Mouse (Mus musculus) retina, adult 2 months (tissue): ENCODE results near the gene Wwox.

ENCODE experiments used
- DNase-seq: peaks from one replicate; pipeline ENCODE4 v3.0.0-alpha.2; 2012; ENCODE audit warnings: low read depth, low spot score

Gene Wwox

DNA sequence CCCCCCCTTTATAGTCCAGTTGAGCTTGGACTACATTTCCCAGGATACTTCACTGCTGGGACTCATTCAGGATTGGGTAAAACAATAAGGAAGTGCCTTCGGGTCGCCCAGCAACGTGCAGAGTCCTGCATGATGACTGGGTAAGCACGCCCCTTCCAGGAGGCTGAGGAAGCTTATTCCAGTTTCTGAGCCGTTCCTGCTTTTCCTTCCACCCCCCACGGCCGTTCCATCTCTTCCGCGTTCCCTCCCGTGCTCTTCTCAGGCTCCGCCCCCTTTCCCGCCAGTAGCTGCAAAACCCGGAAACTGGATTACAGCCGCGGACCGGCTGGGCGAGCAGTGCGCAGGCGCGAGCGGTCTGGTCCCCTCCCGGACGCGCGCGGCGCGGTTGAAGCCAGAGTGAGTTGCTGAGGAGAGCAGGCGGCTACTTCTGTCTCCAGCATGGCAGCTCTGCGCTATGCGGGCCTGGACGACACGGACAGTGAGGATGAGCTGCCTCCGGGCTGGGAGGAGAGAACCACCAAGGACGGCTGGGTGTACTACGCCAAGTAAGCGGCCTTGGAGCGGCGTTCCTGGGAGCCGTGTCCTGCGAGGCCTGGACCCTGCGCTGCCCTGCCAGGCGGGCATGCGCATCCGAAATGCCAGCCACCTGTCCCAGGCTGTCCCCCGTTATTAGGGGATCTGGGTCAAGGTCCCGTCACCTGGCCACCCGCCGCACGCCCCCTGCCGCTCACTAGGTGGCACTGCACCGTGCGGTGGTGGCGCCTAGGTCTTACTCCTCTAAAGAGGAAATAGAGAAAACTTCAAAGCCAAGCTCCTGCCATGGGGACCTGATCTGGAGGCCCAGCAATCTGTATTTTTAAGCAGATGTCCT lies at the start of gene Wwox:
TSS of gene Wwox (plus strand) at position 322 of the 871 bp plus-strand sequence.
- peak; percentile 99 for DNase-seq

DNA sequence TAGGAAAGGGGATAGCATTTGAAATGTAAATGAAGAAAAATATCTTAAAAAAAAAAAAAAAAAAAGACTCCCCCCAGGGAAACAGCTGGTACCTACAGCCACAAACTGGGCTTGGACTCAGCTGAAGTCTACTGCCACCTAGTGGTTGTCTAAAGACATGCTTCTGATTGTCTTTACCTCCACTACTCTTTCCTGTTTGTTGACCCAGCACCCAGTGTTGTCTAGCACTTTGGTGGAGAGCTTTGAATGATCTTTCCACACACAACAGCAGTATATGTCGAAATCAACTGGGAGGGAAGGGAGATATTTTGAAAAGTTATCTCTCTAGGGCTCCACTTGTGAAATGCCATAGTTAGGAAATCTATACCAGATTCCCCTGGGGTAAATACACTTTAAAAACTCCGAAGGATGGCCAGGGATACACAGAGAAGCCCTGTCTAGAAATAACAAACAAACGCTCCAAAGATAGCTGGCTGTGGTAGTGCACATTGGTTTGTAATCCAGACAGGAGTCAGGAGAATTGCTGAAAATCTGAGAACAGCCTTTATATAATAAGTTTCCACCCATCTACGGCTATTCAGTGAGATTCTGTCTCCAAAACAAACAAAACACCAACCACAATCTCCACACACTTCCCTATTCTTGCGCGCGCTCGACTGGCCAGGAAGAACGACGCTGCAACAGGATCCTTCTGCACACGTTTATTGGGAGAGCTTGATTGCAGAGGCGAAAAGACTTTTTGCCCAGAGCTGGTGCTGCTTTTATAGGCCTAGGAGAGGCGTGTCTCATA lies 48.8 kb upstream of the Wwox start:
- no peak for DNase-seq

DNA sequence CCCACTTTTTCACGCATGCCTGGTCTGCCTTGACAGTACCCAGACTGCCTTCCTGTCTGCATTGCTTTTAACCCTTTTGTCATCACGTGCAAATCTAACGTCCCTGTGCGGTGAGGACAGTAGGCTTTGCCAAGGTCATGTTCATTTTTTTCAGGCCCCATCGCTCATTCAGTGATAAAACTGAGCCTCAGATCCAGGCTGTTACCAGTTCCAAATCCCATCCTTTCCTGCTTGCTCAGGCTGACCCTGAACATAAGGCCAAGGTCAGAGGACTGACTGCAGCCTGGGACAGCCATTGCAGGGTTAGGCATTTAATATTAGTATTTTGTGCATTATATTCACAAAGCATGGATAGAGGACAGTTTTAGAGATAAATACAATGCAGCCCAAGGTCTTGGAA lies 41.1 kb upstream of the Wwox start:
- no peak for DNase-seq

DNA sequence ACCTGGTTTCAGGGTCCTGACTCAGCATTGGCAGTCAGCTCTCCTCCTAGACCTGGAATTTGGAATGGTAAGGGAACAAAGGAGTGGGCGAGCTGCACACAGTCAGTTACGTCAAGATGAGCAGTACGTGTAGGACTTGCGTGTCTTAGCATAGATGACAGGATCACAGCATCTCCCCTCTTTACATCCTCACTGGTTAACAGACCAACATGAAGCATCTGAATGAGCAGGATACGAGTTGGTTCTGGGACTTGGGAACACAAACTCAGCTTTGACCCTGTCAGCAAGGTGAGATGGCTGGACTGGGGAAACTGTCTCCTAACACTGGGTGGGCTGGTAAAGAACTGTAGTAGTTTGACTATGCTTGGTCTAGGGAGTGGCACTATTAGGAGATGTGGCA lies 40.2 kb upstream of the Wwox start:
- no peak for DNase-seq

DNA sequence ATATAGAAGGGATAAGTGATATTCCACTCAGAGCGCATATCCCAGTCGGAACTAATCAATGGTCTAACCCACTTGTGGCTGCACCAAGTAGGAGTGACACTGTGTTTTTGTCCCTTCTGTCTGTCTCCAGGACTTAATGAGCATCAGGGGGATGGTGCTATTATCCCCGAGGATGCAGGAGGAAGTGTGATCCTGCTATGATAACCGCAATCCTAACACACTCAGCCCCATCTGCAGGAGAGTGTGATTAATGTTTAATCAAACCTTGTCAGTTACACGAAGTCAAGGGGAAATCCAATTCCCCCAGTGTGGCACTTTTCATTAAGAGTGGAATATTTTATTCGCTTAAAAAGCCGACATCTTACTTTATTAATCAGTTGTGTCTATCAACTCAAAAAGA lies 37.8 kb upstream of the Wwox start:
- no peak for DNase-seq

DNA sequence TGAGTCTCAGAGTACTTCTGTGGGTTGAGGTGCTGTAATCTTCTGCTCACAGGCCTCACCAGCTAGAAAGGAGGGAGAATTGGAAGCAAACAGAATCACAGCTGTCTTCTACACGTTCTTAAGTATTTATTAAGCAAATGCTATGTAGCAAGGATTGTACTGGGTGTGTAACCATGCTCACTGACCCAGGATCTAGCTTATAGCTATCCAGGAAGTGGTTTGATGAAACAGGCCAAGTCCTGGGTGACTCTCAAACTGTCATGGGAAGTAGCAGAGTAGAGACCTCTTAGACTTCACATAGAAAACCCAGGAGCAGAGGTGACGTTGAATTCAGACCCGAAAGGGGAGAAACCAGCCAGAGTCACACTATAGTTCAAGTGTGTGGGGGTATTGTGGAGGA lies 28.0 kb upstream of the Wwox start:
- DNase-seq: no peak

DNA sequence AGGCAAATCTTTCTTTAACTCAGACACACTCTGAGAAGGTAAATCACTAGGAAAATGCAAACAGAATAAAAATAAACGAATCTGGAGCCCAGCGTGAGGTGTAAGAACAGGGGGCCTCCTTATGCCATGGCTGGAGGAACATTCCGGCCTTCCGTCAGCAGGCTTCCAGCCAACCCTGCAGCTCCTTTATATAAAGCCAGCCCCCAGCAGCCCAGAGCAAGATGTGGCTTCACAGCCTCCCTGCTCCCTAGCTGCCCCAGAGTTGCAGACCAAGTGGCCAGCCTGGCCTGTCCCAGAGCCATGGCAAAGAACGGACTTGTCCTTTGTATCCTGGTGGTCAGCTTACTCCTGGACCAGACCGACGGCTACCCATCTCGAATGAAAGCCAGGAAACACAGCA lies 21.7 kb upstream of the Wwox start, which contains the start of gene Clec3a:
TSS of gene Clec3a (plus strand) at position 301 of the 400 bp plus-strand sequence.
- DNase-seq: no peak

DNA sequence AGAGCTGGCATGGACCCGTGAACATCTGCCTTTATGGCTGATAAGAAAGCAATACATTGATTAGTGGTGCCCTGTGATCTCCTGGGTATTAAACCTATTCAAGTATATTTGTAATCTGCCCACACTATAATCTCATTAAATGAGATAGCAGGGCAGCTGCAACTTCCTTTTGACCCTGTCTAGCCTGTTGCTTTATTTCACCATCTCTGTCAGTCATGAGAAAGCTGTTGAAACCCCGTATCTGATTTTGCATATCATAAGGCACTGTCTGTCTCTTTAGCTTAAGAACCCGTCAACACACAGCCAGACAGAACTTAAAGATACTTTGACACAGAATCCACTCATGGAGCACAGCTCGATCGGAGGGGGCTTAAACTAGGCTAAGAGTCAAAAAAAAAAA lies 21.0 kb upstream of the Wwox start:
- DNase-seq: no peak

DNA sequence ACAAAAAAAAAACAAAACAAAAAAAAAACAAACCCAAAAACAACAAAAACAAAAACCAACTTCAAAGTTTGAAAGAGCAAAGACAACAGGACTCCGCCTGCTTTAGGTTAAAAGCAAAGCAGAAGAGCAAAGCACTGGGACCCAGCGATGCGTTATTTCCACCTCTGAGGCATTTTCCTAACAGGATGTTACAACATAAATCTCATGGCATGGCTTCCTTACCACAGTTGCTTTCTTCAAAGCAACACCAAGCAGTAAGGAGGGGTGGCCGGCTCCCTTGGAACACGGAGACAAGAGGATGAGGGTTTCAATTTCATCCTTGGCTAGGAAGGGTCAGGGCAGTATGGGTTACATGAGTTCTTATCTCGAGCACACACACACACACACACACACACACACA lies 20.6 kb upstream of the Wwox start:
- no peak for DNase-seq

DNA sequence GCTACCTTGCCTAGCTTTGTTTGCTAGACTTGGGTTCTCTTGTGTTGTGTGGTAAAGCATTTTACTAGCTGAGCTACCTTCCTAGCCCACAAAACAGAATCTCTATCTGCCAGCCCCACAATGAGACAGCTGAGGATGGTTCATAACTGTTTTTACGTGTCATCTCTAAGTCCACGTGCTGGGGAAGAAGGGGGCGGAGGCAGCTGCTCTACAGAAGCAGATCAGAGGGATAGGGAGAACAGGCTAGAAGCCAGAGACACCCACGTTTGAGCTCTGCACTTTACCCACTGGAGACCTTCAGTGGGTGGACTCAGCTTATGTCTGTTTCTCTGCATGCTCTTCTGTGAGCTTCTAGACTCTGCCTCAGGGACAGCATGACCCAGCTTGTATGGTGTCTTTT lies 17.9 kb upstream of the Wwox start:
- no peak for DNase-seq

DNA sequence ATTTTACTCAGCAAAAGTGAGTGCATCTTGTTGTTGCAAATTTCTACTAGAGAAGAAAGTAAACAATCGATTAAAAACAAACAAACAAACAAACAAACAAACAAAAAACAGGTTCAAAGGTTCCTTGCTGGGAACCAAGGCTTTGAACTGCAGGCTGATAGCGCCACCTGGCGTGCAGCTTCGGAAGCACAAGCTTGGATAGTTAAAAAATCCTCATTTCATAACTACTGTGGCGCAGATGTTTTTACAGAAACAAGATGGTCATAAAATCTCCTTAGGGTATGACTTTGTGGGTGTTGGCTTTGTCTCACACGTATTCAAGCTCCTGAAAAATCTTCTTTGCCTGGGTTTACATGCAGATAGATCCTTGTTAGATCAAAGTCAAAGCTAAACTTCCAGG lies 1.2 kb upstream of the Wwox start:
- DNase-seq: peak; percentile 45

DNA sequence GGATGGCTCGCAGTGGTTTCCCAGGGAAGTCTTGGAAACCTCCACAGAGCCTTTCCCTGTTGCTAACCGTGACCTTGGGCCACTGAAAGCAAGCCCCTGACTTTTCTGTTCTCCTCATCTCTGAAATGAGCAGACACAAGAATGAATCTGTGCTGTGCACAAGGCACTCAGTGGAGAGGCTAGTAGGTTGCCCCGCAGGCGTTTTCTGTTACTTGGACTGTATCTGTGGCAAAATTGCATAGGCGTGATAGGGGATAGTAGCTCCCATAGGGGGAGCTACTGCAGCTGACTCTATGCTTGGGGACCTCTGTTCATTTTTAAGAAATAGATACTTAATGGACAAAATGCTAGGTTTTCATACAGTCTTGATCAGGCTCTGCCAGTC lies 742 bp downstream of the Wwox start:
- DNase-seq: no peak

DNA sequence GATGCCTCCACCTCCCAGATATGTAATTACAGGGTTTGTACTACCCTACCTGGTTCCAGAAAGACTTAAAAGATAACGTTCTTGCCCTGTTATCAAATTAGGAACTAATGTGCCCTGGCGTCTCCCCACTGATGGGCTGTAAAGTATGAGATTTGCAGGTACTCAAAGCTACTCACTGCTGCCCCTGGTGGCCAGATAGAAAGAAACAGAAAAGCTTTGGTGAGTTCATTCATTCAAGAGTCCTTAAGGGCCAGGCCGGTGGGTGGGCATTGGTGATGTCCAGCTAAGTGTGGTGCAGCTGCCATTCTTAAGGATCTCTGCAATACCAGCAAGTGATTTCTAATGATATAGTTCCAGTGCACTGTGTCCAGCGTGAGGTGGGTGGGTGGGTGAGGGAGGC lies 2.2 kb downstream of the Wwox start:
- no peak for DNase-seq

DNA sequence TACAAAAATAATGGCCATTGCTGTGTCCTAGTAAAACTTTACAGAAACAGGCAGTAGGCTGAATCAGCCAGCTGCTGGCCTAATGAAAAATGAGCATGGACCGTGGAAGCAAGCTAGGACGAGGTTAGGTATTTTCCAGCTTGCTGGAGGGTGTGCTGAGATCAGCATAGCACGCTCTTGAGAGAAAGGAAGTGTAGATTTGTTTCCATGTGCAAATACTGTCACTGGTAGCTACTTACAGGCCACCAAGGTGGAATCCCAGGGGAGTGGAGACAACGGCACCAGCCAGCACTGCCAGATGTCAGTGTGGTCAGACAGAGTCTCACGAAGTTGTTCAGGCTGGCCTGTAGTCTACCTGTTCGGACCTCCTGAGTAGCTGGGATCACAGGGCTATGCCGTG lies 7.4 kb downstream of the Wwox start:
- no peak for DNase-seq

DNA sequence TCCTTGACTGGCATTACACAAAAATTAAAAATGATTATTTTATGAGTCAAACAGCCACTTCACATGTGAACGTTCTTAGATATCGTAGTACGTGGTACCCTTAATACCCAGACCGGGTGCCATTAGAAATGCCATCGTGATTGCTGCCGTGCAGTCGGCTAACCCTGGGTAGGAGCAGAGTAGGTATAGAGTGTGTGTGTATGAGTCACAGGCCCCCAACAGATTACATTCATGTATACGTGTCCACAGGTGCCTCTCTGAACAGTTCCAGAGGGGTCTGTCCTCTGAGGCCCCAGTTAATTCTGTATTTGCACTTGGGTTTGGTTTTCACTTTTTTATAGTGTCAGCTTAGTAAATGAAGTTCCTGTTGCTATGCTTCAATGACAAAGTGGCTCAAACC lies 12.8 kb downstream of the Wwox start:
- DNase-seq: no peak

DNA sequence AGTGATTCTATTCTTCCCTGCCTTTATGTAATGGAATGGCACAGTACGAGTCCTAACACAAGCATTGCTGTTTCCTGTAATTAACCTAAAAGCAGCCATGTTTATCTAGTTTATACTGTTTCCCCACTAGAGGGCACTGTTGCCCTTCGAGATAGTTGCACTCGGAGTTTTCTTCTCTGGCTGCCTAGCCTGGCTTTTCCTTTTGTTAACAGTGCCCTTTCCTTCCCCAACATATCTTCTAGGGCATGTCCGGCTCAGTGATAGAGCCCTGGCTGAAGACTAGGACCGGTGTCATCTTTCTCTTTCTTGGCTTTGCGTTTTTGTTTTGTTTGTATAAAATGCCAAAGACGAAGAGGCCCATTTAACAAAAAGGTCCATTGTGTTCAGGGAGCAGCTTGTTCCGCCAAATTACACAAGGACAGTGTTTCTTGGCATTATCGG lies 13.3 kb downstream of the Wwox start:
- peak; percentile 61 for DNase-seq

DNA sequence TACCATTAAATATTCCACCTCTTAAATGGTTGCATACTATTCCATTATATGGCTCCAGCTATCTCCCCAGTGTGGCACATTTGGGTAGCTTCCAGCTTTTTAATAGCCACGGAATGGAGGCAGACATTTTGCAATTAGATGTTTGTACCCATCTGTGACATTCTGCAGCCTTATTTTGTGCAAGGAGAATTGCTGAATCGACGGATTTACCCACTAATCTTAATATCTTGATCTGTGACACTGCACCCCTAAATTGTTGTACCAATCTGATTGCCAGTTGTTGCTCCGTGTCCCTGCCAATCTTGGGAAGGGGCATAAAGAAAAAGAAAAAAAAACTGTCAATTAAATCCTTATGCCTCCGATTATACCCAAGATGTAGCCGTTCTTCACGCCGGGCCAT lies 15.8 kb downstream of the Wwox start:
- DNase-seq: no peak

DNA sequence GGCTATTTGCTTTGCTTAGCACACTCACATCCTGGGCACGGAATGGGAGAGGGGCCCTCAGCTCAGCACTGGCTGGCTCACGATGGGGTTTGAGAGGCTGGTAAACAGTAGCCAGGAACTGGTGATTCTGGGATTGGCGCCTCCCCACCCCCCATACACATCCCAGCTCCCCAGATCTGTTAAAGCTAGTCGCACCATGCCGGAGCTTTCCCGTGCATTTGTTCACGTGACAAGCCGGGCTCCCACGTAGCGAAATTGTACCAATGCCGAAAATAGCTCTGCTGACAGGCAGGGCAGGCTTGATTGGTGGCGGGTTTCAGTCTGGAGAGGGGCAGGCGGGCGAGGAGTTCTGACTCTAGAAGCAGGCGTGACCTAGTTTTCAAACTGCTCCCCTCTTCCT lies 16.5 kb downstream of the Wwox start:
- DNase-seq: no peak

DNA sequence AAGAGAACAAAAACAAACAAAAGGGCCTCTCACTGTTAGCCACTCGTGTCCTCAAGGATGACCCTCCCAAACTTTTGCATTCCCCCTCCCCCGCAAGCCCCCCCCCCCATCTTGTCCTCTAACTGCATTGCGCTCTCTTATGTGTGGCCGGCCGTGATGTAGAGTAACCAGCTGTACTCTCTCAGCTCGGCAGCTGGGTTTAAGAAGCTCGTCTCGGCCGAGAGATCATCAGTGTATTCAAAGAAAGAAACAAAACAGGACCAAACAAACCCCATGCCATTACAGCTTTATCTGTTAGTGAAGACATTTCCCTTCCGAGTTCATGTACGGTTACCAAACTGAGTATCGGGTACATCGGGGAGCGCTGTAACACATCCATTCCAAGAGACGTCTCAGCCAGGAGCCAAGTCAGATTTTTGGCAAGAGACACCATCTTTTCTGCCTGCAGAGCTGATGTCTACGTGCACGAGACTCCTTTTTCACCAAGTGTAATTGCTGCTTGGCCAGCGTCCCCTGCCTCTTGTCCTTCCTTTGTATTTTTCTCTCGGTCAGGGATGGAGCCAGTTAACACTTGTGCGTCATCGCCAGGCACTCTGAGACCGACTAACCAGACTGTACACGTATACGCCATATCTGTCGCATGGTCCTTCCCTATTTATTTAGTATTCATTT lies 18.8 kb downstream of the Wwox start:
- no peak for DNase-seq

DNA sequence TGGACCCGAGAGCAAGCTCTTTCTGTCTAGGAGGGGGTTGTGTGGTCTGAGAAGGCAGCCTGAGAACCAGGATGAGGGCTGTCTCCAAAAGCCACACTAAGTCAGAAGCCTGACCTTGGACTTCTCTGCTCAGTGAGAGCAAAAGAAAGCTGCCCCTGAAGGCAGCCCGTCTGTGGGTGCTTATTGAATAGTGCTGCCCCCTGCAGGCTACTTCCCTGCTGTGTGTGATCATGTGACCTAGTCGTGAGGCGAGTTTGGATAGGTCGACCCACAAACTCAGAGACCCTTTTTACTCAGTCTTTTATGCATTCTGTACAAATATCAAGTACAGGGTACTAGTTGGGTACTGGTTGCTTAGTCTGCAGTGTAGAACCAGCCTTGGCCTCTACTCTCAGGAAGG lies 21.1 kb downstream of the Wwox start:
- no peak for DNase-seq

DNA sequence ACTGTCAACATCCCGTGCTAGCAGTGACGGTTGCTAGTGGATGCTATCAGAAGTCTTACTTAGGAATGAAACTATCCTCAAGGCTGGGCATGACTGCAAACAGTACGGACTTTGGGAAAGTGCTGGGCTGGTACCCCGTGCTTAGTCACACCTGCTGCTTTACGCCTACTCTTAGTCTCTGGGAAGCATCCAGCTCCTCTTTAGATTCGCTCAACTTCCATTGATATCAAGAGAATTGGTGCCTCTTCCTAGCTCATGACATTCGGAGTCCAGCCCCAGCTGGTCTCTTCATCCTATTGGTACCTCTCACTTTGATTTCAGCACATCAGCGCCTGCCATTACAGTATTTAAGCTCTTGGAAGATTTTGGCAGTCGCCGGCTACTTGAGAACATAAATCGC lies 23.1 kb downstream of the Wwox start:
- DNase-seq: no peak

DNA sequence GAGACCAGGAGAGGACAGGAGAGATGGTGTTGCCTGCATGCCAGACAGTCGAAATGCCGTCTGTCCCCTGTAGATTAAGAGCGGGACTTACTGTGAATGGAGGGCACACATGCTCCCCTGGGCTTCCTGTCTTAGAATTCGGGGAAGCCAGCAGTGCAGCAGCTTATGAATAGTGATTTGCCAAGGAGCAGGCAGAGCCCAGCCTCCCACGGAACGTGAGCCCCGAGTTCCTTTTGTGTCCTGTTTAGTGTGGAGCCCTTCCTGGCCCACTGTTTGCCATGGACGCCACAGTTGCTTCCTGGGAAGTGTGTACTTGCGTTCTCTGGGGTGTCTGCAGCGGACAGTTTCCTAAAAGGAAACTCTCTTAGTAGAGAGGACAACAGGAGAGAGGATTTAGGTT lies 23.9 kb downstream of the Wwox start:
- no peak for DNase-seq
